9 mouse cellular contexts compared by ENCODE assay signal in genomic region chr15:37031334-37032150, GRCm38 (mm10). TPM values are rescaled to one million over a fixed set of nuclear protein-coding genes. Genes with fewer than 3 reads are reported as not detected.
DNase-seq lines count a peak whose midpoint lies in the region; ATAC-seq and TF ChIP-seq lines count a peak whose summit lies in the region.
"Had no signal": no experiment of that assay in that cellular context is flagged by ENCODE, and none has a peak within 500 bp of the region (broad histone marks: within the 10 kb centered on the region; RNA-seq: fewer than 3 reads in every experiment).

No protein-coding gene starts in this region.

- H3K4me3 ChIP-seq in forebrain, embryonic 15.5 days: no peak overlapping the region
- H3K4me3 ChIP-seq in forebrain, embryonic 10.5 days: no peak overlapping the region
- H3K4me3 ChIP-seq in hindbrain, embryonic 16.5 days (ENCODE audit: low read length): no peak overlapping the region
- no peak overlapping the region for H3K4me3 ChIP-seq in kidney, adult 2 months (ENCODE audit: insufficient read depth, low read depth, low read length)
- H3K4me3 ChIP-seq: heart, embryonic 15.5 days had no signal

- H3K9me3 ChIP-seq in forebrain, embryonic 15.5 days: no peaks in the 10 kb centered on the region
- no peaks in the 10 kb centered on the region for H3K9me3 ChIP-seq in forebrain, embryonic 10.5 days
- H3K9me3 ChIP-seq in hindbrain, embryonic 16.5 days (ENCODE audit: control insufficient read depth, low read length): no peaks in the 10 kb centered on the region
- H3K9me3 ChIP-seq: heart, embryonic 15.5 days had no signal

- H3K4me1 ChIP-seq in forebrain, embryonic 15.5 days: peaks cover 13% of the 10 kb centered on the region
- peaks cover 7% of the 10 kb centered on the region for H3K4me1 ChIP-seq in forebrain, embryonic 10.5 days
- H3K4me1 ChIP-seq in hindbrain, embryonic 16.5 days (ENCODE audit: control insufficient read depth, insufficient read depth, low read depth, low read length): no peaks in the 10 kb centered on the region
- no peaks in the 10 kb centered on the region for H3K4me1 ChIP-seq in kidney, adult 2 months (ENCODE audit: control insufficient read depth, insufficient read depth, low read length)

- ATAC-seq in forebrain, embryonic 15.5 days (replicated peaks): 0 out of 2 replicates have a peak, but pooled peaks have one; percentile 29
- peak; percentile 89 for ATAC-seq in hindbrain, embryonic 16.5 days

- 34% methylated on average over 6 of the region's 6 CpGs for WGBS in forebrain, embryonic 15.5 days
- WGBS in forebrain, embryonic 10.5 days: 45% methylated on average over 6 of the region's 6 CpGs
- 36% methylated on average over 6 of the region's 6 CpGs for WGBS in hindbrain, embryonic 16.5 days
- 54% methylated on average over 6 of the region's 6 CpGs for WGBS in kidney, adult 2 months

- no peak overlapping the region for H3K4me2 ChIP-seq in forebrain, embryonic 15.5 days (replicated peaks)
- H3K4me2 ChIP-seq in hindbrain, embryonic 16.5 days (ENCODE audit: low read length): no peak overlapping the region
- H3K4me2 ChIP-seq: heart, embryonic 15.5 days had no signal

- no peak for TF ChIP-seq POLR2A in kidney, adult 2 months (IDR thresholded peaks at IDR 0.05; ENCODE audit: low read depth, low read length)

- no peak for DNase-seq in forebrain, embryonic 10.5 days (ENCODE audit: extremely low spot score, low spot score)
- peak; percentile 39 for DNase-seq in 3T3-L1 (ENCODE audit: low read depth, low spot score)
- DNase-seq in lung, postnatal 10 days: peak; percentile 45
- no peak for DNase-seq in adrenal gland, postnatal 10 days
- no peak for DNase-seq in thymus, adult 18-20 months
- no peak for DNase-seq in kidney, adult 2 months

- no peak overlapping the region for H3K27ac ChIP-seq in forebrain, embryonic 15.5 days (replicated peaks)
- H3K27ac ChIP-seq in forebrain, embryonic 10.5 days: no peak overlapping the region
- peak overlapping the region; percentile 58 for H3K27ac ChIP-seq in hindbrain, embryonic 16.5 days (ENCODE audit: low read depth, low read length)
- H3K27ac ChIP-seq in kidney, adult 2 months (ENCODE audit: insufficient read depth, low read depth, low read length): no peak overlapping the region
- H3K27ac ChIP-seq: heart, embryonic 15.5 days had no signal

- H3K27me3 ChIP-seq in forebrain, embryonic 15.5 days: no peaks in the 10 kb centered on the region
- no peaks in the 10 kb centered on the region for H3K27me3 ChIP-seq in forebrain, embryonic 10.5 days (ENCODE audit: poor library complexity, severe bottlenecking)
- H3K27me3 ChIP-seq in hindbrain, embryonic 16.5 days (replicated peaks; ENCODE audit: control insufficient read depth, insufficient read depth, low read length): no peaks in the 10 kb centered on the region
- H3K27me3 ChIP-seq in kidney, adult 2 months (replicated peaks; ENCODE audit: control insufficient read depth, insufficient read depth, low read length): no peaks in the 10 kb centered on the region
- H3K27me3 ChIP-seq: heart, embryonic 15.5 days had no signal

- no peak for TF ChIP-seq CTCF in kidney, adult 2 months (conservative IDR thresholded peaks at IDR 0.05; ENCODE audit: insufficient read depth, insufficient read length, low read depth, low read length)

- no peak overlapping the region for H3K9ac ChIP-seq in forebrain, embryonic 15.5 days (replicated peaks)
- H3K9ac ChIP-seq in hindbrain, embryonic 16.5 days (ENCODE audit: low read depth, low read length): no peak overlapping the region
- H3K9ac ChIP-seq: heart, embryonic 15.5 days had no signal

- H3K36me3 ChIP-seq in forebrain, embryonic 15.5 days: no peaks in the 10 kb centered on the region
- no peaks in the 10 kb centered on the region for H3K36me3 ChIP-seq in forebrain, embryonic 10.5 days (replicated peaks)
- H3K36me3 ChIP-seq in hindbrain, embryonic 16.5 days (ENCODE audit: control insufficient read depth, insufficient read depth, low read length): no peaks in the 10 kb centered on the region
- H3K36me3 ChIP-seq in kidney, adult 2 months (ENCODE audit: control insufficient read depth, insufficient read depth, low read length): no peaks in the 10 kb centered on the region
- H3K36me3 ChIP-seq: heart, embryonic 15.5 days had no signal

RNA-seq across cellular contexts. Expression of gene Zfp706, which starts 24.0 kb away (rescaled TPM):
- 473 and 523 TPM in 2 replicates for polyA plus RNA-seq in forebrain, embryonic 15.5 days (2015; fragmentation: Nextera tagmentation; extraction: Ambion mirVana)
- 490 and 521 TPM in 2 replicates for polyA plus RNA-seq in forebrain, embryonic 10.5 days (2016; fragmentation: Nextera tagmentation; extraction: Ambion mirVana)
- 433 and 435 TPM in 2 replicates for polyA plus RNA-seq in hindbrain, embryonic 16.5 days (2015; fragmentation: Nextera tagmentation; extraction: Ambion mirVana)
- 100 to 1,000 TPM; 179 to 181 TPM for total RNA-seq in adrenal gland, postnatal 10 days (2021)
- polyA plus RNA-seq in kidney, adult 2 months (2012; rRNA removed): 63.1 and 82.2 TPM in 2 replicates

Comparison
In these comparisons a context has a peak if more than half of its experiments do, and no peak if none do; other contexts are left out.
1. DNase-seq: peak in 3T3-L1 (single experiment) and lung, postnatal 10 days (single experiment); none in forebrain, embryonic 10.5 days (single experiment), adrenal gland, postnatal 10 days (single experiment), thymus, adult 18-20 months (0 of 2) and kidney, adult 2 months (single experiment).